7 mouse cellular contexts compared by ENCODE assay signal in the genomic region with DNA sequence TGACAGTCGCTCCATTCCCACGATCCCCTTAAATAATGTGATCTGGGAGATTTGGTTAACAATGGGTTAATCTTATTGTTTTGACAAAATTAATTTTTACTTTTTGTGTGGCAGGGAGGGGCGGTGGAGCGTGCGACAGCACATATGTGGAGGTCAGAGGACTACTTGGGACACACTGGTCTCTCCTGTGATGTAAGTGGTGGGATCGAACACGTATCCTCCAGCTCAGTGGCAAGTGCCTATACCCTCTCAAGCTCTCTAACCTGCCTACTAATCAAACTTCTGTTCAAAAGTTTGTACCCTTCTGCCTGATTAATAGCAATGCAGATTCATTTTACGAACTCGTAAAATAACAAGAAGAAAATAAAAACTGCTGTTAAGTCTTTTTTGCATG. TPM values are rescaled to one million over a fixed set of nuclear protein-coding genes. Genes with fewer than 3 reads are reported as not detected.
A peak's percentile ranks its signal among the peaks of the same experiment; 100 is the strongest.
DNase-seq lines count a peak whose midpoint lies in the region; ATAC-seq and TF ChIP-seq lines count a peak whose summit lies in the region.

No protein-coding gene starts in this region.

- WGBS in lung, embryonic 15.5 days, result 6% methylated on average over 9 of the region's 9 CpGs
- 8% methylated on average over 9 of the region's 9 CpGs for WGBS in neural tube, embryonic 15.5 days

- no peaks in the 10 kb centered on the region for H3K9me3 ChIP-seq in lung, embryonic 15.5 days
- no peaks in the 10 kb centered on the region for H3K9me3 ChIP-seq in neural tube, embryonic 15.5 days (replicated peaks)

- H3K4me3 ChIP-seq in lung, embryonic 15.5 days, result peak overlapping the region; percentile 94
- H3K4me3 ChIP-seq in embryonic fibroblast, embryonic 13.5 days (ENCODE audit: insufficient read depth, low read length), result peak overlapping the region; percentile 72
- H3K4me3 ChIP-seq in neural tube, embryonic 15.5 days (replicated peaks), result peak overlapping the region; percentile 96

- H3K4me1 ChIP-seq in lung, embryonic 15.5 days, result peaks cover 19% of the 10 kb centered on the region
- no peaks in the 10 kb centered on the region for H3K4me1 ChIP-seq in embryonic fibroblast, embryonic 13.5 days (ENCODE audit: control insufficient read depth, insufficient read depth, low read length)
- H3K4me1 ChIP-seq in neural tube, embryonic 15.5 days, result peaks cover 36% of the 10 kb centered on the region

- no peak; the same call in 1 of the 2 replicates for TF ChIP-seq POLR2A in embryonic fibroblast, embryonic 13.5 days (IDR thresholded peaks at IDR 0.05; ENCODE audit: low read depth, low read length)

- no peak for DNase-seq in lung, postnatal 14 days
- peak; percentile 33 for DNase-seq in kidney, postnatal 10 days
- DNase-seq in testis, postnatal 14 days (ENCODE audit: low spot score), result no peak
- no peak for DNase-seq in gastrocnemius, postnatal 4 days (ENCODE audit: low spot score in 2 of 2)

- peak overlapping the region; percentile 62 for H3K9ac ChIP-seq in lung, embryonic 15.5 days
- H3K9ac ChIP-seq in neural tube, embryonic 15.5 days (replicated peaks), result peak overlapping the region; percentile 94

- no peak overlapping the region for H3K27ac ChIP-seq in lung, embryonic 15.5 days
- no peak overlapping the region for H3K27ac ChIP-seq in embryonic fibroblast, embryonic 13.5 days (ENCODE audit: insufficient read depth, low read length)
- no peak overlapping the region; the same call in 1 of the 2 replicates for H3K27ac ChIP-seq in neural tube, embryonic 15.5 days (replicated peaks)

- H3K4me2 ChIP-seq in lung, embryonic 15.5 days, result peak overlapping the region; percentile 62
- peak overlapping the region; percentile 63 for H3K4me2 ChIP-seq in neural tube, embryonic 15.5 days

- no peak for TF ChIP-seq CTCF in embryonic fibroblast, embryonic 13.5 days (IDR thresholded peaks at IDR 0.05; ENCODE audit: borderline replicate concordance, insufficient read depth, low read length)

- H3K36me3 ChIP-seq in lung, embryonic 15.5 days, result peaks cover 18% of the 10 kb centered on the region; the same call in 1 of the 2 replicates
- peaks cover 17% of the 10 kb centered on the region for H3K36me3 ChIP-seq in neural tube, embryonic 15.5 days

- ATAC-seq in lung, embryonic 15.5 days (ENCODE audit: borderline replicate concordance, extremely low read depth, low FRiP score, low TSS enrichment), result peak; percentile 50; the same call in 1 of the 2 replicates
- ATAC-seq in neural tube, embryonic 15.5 days (ENCODE audit: low FRiP score), result peak; percentile 68

- H3K27me3 ChIP-seq in lung, embryonic 15.5 days, result no peaks in the 10 kb centered on the region
- no peaks in the 10 kb centered on the region for H3K27me3 ChIP-seq in neural tube, embryonic 15.5 days (replicated peaks)

RNA-seq across cellular contexts. Expression of a gene that starts 0.5 kb away (rescaled TPM):
- polyA plus RNA-seq in lung, embryonic 15.5 days (2015; fragmentation: Nextera tagmentation; extraction: Ambion mirVana), result 86.6 and 87.5 TPM in 2 replicates
- polyA plus RNA-seq in embryonic fibroblast, embryonic 13.5 days (2011; ENCODE audit: insufficient read length, low read depth, missing spikeins), result 46.0 and 51.2 TPM in 2 replicates
- 111 and 118 TPM in 2 replicates for polyA plus RNA-seq in neural tube, embryonic 15.5 days (2015; fragmentation: Nextera tagmentation; extraction: Ambion mirVana)
- total RNA-seq in gastrocnemius, postnatal 4 days (2021), result 100 to 1,000 TPM; 109 to 111 TPM
